Mouse (Mus musculus) mouse trophoblast stem cell (cell line): ENCODE measurements around the gene Gm45233.

ENCODE experiments used
- in situ Hi-C, 2 experiments: fragments of 300-500 bp; cut with MseI, MboI; formaldehyde crosslinking; loops; 2 replicates in 1 of 2; 3 replicates in 1 of 2; pipeline ENCODE4 v1.15.1; 2025

Gene Gm45233

GRCm38 (mm10) chr7:43448246-43448645 lies 4.3 kb downstream of the Gm45233 start:
- in situ Hi-C loops = no loop called here

- in situ Hi-C loops = no loop called here
Measured at GRCm38 (mm10) chr7:43449811-43450210, 5.9 kb downstream of the Gm45233 start.

- in situ Hi-C loops = no loop called here
Measured at GRCm38 (mm10) chr7:43451726-43452125, 7.8 kb downstream of the Gm45233 start.

GRCm38 (mm10) chr7:43452609-43453008 lies 8.7 kb downstream of the Gm45233 start:
- in situ Hi-C loops = no loop called here

GRCm38 (mm10) chr7:43453599-43454355 lies 9.8 kb downstream of the Gm45233 start:
- in situ Hi-C loops = no loop called here

- in situ Hi-C loops = no loop called here
Measured at GRCm38 (mm10) chr7:43454371-43454770, 10.4 kb downstream of the Gm45233 start.

- in situ Hi-C loops = no loop called here
Measured at GRCm38 (mm10) chr7:43462851-43463250, 18.9 kb downstream of the Gm45233 start, which contains the start of gene Vsig10l. Vsig10l (plus strand) TSS chr7:43463151.

- in situ Hi-C loops = no loop called here
Measured at GRCm38 (mm10) chr7:43463976-43464375, 20.0 kb downstream of the Gm45233 start.

GRCm38 (mm10) chr7:43464864-43465343 lies 21.0 kb downstream of the Gm45233 start:
- in situ Hi-C loops = no loop called here

- in situ Hi-C loops = no loop called here
Measured at GRCm38 (mm10) chr7:43465344-43466098, 21.6 kb downstream of the Gm45233 start.

GRCm38 (mm10) chr7:43466099-43466694 lies 22.3 kb downstream of the Gm45233 start:
- in situ Hi-C loops = no loop called here

GRCm38 (mm10) chr7:43470373-43470772 lies 26.4 kb downstream of the Gm45233 start:
- in situ Hi-C loops = no loop called here

GRCm38 (mm10) chr7:43475706-43476105 lies 31.8 kb downstream of the Gm45233 start:
- in situ Hi-C loops = no loop called here

- in situ Hi-C loops = no loop called here
Measured at GRCm38 (mm10) chr7:43476376-43476775, 32.4 kb downstream of the Gm45233 start.

GRCm38 (mm10) chr7:43481191-43481590 lies 37.3 kb downstream of the Gm45233 start:
- in situ Hi-C loops = no loop called here

- in situ Hi-C loops = no loop called here
Measured at GRCm38 (mm10) chr7:43482090-43482716, 38.3 kb downstream of the Gm45233 start.

- in situ Hi-C loops = no loop called here
Measured at GRCm38 (mm10) chr7:43483236-43483635, 39.3 kb downstream of the Gm45233 start.

GRCm38 (mm10) chr7:43488646-43489045 lies 44.7 kb downstream of the Gm45233 start:
- in situ Hi-C loops = no loop called here

GRCm38 (mm10) chr7:43489631-43490125 lies 45.8 kb downstream of the Gm45233 start, which contains the start of gene Iglon5:
Iglon5 (minus strand) TSS chr7:43490075.
- in situ Hi-C loops = no loop called here

- in situ Hi-C loops = no loop called here
Measured at GRCm38 (mm10) chr7:43490182-43490584, 46.3 kb downstream of the Gm45233 start.

- in situ Hi-C loops = no loop called here
Measured at GRCm38 (mm10) chr7:43490861-43491260, 46.9 kb downstream of the Gm45233 start.
